Mouse (Mus musculus) adrenal gland, postnatal 4 days (tissue): ENCODE results near the gene Znhit3. TPM values are rescaled to one million over a fixed set of nuclear protein-coding genes. Genes with fewer than 3 reads are reported as not detected.

Source experiments
- DNase-seq, 2 experiments: peaks; one replicate each; pipeline ENCODE4 v3.0.0; 2021 to 2022; ENCODE audit warnings: low spot score in 2 of 2, mixed read lengths in 2 of 2
- long read RNA-seq, 2 experiments: library from polyadenylated mRNA; stranded (forward); transcript quantifications; one replicate each; pipeline ENCODE4 v2.0.0; 2021
- total RNA-seq, 2 experiments: library from RNA; stranded (reverse); gene quantifications; 2 replicates each; pipeline ENCODE4 v1.2.3; 2021

Gene Znhit3
- total RNA-seq = 10 to 100 TPM; 14.4 to 20.4 TPM
- long read RNA-seq, experiment 1, transcript Znhit3-201 (5 exons, 998 nt) = major isoform, 26 of 31 reads
- long read RNA-seq, experiment 1, partial matches to known transcripts = 0 of 31 reads
- long read RNA-seq, experiment 1, other reads (novel, unspliced or antisense) = 4 of 31 reads
- long read RNA-seq, experiment 2, transcript Znhit3-201 (5 exons, 998 nt) = major isoform, 15 of 19 reads
- long read RNA-seq, experiment 2, partial matches to known transcripts = 2 of 19 reads
- long read RNA-seq, experiment 2, other reads (novel, unspliced or antisense) = 2 of 19 reads

DNA sequence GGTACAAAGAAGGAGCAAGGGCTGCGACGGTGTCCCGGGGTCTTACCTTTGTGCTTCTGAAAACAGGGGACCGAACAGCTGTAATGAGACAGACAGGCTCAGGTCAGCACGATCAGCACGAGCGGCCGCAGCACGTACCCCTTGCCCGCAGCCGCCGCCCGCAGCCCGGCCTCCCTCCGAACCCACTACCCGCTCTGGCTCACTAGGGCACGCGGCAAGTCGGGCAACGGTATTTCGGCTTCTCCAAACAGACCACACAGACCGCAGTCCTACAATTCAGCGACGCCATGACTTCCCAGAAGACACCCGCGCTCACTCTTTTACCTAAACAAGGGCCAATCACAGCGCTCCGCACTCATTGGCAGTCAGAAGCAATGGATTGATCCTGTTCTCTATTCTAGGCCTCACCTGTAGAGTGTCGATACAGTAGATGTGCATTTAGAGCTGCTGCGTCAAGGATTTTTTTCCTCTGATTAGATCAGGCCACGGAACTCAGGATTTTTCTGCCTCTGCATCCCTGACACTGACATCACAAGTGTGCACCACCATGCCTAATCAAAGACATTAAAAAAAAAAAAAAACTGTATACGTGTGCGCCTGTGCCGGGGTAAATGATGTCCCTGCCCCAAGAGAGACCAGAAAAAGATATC is at the start of gene Znhit3:
Gene Znhit3 (minus strand): TSS at position 314 of the 650 bp plus-strand sequence.
- peak; percentile 18 to 71 for DNase-seq

DNA sequence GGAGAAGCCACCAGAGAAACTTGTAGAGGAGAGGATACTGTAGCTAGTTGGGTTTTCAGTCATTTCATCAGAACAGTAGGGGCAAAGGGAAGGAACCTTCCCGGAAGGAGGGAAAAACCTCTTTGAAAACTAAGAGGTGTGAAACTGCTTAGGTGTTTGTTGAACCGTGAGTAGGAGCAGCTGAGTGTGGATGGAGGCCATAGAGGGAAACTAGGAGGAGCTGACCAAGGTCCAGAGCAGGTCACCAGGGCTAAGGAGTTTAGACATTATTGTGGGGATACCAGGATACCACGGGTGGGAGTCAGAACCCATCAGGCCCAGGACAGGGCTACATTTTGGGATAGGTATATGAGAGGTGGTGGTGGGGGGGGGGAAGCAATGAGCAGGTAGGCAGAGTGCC is 47.4 kb upstream of the Znhit3 start:
- no peak for DNase-seq

DNA sequence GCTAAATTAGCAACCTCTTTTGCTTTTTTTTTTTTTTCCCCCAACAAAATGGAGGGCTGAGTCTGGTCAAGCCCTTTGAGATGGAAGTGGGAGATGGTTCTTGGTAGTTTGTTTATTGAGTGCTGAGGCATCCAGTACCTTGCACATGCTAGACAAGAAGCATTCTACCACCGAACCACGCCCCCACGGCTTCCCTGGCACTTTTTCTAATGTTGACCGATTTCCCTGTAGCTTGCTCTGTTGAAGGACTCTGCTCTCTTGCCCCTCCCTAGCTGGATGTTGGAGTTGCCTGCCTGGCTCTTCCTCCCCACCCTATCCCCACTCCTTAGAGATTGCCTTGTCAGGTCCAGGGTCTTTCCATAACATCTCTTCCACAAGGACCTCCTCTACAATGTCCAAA is 46.4 kb upstream of the Znhit3 start:
- no peak for DNase-seq

DNA sequence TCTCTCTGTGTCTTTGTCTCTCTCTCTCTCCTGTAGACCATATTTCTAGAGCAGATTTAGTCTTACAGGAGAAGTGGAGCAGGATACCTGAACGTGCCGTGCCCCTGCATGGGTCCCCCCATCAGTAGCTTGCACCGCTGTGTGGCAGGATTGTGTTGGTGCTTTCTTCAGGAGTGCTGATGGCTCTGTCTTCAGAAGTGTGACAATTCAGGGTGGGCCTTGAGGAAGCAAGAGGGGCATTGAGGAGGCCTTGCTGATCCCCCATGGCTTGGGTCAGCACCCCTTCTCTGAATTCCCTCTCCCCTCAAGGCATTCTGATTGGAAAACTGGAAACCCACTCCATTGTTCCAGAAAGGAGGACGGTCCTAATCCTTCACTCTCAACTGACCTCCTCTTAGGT is 45.4 kb upstream of the Znhit3 start:
- no peak for DNase-seq

DNA sequence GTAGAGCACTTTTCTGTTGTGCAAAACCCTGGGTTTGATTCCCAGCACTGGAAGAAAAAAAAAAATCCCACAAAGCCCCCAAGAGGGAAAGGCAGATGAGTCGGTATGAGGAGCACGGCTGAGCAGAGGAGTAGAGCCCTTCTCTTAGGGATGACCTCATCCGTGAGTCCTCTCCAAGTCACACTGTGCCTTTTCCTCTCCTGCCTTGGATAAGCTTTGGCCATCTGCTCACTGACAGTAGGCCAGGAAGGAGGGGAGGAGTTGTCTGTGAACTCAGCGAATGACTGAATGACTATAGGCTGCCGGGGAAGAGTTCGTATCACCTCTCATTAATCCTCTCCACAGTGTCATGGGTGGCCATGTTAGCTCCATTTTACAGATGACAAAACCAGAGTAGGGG is 44.6 kb upstream of the Znhit3 start:
- no peak for DNase-seq

DNA sequence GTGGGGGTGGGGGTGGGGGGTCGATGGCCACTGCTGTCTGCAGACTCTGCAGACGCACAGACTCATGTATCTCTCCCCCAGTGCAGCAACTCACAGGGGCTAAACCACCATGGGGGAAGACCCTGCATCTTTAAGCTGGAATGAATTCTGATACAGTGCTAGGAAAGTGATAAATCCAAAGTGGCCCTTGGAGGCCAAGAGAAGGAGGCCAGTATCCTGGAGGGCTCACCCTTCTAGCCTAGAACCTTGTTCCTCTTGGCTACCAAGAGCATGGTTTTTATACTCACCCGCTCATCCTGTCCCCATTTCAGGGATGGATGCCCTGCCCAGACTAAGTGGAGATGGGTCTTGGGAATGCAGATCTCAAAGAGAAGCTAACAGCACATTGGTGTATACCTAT is 44.1 kb upstream of the Znhit3 start:
- DNase-seq = no peak

DNA sequence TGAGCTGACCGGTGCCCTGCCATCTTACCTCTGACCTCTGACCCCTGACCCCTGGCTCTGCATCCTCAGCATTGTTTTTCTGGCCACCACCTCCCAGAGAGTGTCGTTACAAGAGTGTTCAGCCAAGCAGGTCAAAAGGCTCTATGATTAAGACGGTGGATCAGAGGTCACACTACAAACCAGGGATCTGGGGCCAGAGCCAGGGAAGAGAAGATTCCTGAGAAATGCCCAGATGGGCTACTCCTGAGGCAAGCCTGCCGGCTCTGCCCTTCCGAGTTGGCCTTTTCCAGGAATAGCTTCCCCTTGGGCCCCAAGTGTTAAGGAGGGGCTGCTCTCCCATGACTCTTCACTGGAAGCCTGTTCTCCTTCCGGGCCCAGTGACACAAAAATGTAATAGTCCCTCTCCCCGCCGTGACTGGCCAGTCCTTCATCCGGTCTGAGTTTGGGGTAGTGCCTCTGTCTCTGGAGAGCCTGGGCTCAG is 43.6 kb upstream of the Znhit3 start:
- DNase-seq = no peak

DNA sequence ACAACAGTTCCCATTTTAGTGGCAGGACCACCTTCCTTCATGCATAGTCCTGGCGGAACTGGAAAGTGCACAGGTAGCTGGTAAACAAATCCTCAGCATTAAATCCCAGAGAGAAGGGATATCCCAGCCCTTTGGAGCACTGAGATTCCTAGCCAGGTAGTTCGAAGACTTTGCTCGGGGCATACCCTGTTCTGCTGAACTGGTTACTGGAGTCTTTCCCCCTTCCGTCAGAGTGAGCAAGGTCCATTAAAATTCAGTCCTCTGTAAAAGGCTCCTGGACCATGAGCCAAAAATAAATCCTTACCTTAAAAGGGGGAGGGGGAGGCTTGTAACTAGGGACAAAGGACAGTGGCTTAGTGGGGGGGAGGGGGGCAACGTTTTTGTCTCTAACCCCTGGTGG is 43.0 kb upstream of the Znhit3 start:
- DNase-seq = no peak

DNA sequence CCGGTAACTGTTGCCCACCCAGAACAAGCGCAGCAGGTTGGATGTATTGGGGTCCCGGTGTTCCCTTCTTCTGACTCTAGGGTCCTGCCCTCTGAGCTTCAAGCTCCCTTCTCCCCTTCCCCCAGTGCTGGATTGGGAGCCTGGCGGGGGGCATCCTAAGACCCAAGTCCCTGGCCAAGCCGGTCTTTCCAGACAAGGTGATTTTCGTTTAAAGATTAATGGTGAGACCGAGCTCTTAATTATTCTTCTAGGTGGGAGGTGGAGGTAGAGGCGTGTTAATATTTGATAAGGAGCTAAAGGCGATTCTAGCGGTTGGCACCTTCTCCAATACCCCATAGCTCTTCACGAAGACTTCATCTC is 42.1 kb upstream of the Znhit3 start:
- no peak for DNase-seq

DNA sequence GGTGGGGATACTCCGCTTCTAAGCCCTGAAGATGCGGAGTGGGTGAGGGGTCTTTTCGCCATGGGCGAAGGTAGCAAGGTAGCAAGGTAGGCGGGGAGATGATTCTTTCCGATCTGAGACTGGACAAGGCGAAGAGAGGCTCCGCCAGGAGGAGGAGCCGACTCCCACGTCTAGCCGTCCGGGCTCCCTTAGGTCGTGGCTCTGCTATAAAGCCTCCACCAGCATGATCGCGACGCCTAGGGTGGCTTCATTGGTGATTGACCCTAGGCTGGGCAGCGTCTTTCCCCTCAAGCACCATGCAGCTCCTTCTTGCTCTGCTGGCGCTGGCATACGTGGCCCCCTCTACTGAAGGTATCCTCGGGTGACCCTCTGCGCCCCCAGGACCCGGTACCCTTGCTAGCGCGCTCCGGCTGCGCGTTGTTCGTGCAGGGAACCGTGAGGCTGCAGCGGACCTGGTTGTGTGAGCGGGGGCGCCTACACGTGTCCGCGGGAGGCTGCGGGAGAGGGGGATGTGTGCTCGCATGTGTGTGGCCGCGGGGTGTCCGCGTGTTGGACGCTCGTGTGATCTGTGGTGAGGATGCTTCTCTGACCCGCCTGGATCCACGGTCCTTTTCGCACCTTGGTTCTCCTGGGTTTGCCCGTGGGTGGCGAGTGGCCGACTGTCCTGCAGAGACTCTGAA is 41.6 kb upstream of the Znhit3 start, which contains the start of gene Car4:
Gene Car4 (plus strand): TSS at position 196 of the 680 bp plus-strand sequence.
- DNase-seq = no peak

DNA sequence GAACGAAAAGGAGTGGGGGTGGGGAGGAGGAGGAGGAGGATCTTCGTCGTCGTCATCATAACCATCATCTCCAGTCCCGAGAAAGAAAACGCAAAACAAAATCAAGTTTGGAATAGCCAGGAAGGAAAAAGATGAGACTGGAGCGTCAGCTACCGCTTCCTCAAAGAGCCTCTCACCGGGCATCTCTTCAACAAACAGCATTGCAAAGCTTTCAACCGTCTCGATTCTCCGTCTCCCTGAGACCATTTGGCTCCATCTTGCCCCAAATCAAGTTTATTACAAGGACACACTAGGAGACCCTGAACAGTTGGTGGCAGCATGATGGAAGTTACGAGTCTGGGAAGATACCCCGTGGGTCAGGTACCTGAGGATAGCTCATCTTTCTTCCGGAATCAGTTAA is 41.0 kb upstream of the Znhit3 start:
- DNase-seq = no peak

DNA sequence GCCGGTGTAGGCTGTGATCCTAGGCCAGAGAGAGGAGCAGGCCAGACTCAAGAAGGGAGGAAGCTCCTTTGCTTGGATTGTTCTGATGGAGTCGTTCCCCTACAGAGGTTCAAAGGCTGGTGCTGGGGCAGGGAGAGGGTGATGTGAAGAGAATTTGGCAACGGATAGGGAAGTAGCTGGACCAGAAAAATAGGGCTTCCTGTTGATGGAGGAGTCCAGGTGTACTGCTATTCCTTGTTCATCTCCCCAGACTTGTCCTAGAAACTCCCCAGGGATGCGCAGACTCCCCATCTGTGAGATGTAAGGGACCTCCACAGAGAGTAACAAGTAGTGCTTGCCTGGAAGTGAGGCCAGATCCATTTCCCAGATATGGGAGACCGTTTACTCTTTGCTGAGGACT is 40.2 kb upstream of the Znhit3 start:
- no peak for DNase-seq

DNA sequence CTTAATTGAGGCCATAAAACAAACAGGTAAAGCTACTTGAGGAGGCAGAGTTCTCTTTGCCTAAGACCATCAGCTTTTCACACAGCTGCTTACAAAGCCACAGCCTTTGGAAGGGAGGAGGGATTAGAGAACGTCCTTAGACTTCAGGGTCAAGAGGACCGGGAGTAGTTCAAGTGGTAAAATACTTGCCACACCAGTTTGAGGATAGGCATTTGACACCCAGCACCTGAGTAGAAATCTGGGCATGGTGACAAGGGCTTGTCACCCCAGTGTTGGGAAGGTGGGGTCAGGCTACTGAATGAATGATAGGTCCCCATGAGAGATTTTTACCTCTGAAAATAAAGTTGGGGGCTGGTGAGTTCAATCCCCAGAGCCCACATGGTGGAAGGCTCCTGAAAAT is 36.4 kb upstream of the Znhit3 start:
- DNase-seq = no peak

DNA sequence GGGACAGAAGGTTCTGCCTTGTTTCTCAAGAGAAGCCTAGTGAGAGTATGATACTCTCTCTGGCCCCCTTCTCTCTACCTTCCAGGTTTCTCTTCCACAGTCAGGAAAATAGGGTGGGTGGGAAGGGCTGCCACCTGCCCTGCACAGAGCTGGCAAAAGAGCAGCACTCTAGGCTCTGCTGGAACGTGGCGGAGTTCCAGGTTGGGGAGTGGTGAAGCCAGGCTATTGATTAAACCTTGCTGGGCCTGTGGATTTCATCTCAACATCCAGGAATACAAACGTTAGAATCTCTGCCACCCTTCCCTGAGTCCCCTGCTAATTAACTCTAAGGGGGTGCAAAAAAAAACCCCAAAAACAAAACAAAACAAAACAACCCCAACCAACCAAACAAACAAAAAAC is 32.4 kb upstream of the Znhit3 start:
- no peak for DNase-seq

DNA sequence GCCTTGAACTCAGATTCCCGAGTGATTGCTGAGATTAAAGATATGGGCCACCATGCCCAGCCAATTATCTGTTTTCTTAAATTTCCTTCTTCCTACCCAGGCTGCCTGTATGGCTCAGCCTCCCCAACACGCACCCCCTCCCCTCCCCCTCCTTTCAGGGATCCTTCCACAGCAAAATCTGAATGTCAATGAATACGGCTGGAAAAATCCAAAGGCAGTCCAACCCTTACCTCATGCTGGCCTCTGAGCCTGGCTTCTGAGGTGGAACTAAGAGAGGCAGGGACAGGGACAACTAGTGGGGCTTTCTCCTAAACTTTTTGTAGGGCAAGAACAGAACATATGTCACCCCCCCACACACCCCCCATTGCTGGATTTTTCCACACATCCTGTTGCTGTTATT is 31.9 kb upstream of the Znhit3 start:
- DNase-seq = no peak

DNA sequence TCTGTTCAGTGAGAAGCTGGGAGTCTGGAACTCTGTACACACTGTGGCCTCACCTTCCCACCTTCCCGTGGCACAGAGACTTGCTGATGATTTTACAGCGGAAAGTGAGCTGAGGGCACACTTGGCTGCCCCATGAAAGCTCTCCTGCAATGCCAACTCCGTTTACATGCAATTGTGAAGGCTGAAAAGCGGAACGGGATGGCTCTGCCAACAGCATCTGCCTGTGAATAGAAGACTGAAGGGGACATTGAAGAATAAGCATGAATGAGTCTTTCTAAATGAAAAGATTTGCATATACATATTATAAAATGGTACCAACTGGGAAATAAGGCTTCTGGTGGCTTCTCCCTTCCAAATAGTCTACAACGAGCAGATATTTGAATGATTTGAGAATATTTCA is 31.0 kb upstream of the Znhit3 start:
- no peak for DNase-seq

DNA sequence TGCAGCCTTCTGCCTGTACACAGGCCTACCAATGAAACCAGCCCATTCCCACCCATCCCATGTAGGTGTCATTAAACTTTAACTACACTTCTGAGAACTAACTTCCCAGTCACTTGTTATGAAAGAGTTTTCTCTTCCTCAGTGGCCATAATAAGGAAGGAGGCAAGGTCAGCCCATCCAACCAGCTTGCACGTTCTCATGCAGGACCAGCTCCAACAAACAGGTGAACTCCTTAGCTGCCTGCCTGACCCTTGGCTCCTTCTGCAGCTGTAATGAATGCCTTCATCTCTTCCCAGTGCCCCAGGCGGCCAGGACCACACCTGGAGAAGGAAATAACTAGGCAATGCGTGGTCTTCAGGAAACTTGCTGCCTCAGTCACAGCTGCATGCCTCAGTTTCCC is 29.7 kb upstream of the Znhit3 start:
- no peak for DNase-seq

DNA sequence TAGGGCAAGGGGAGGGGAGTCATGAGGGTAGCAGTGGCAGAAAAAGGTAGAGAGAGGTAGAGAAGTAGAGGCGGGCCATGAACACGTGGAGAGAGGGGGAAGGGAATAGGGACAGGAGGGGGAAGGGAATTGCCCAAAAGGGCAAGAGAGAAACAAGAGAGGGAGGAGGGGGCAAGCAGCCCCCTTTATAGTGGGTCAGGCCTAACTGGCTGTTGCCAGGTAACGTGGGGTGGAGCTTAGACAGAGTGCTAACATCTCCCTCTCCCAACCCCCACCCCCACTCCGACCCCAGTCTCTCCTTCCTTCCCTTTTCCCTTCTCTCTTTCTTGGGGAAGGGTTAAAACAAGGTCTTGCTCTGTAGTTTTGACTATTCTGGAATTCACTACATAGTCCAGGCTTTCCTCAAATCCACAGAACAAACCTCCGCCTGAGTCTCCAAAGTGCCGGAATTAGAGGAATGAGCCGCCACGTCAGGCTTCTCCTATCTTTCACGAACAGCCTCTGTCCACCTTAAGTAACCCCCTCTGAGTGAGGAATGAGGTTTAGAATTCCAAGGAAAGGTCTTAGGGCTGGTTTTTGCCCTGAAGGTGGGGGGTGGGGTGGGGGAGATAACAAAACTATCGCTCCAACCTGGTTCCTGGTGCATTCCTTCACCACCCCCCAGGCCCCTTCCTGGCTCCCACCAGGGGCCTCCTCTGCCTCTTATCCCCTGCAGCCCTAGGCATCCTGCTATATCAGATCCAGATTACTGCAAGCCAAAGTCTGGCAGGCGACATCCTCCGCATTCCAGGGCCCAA is 28.7 kb upstream of the Znhit3 start:
- DNase-seq = no peak

DNA sequence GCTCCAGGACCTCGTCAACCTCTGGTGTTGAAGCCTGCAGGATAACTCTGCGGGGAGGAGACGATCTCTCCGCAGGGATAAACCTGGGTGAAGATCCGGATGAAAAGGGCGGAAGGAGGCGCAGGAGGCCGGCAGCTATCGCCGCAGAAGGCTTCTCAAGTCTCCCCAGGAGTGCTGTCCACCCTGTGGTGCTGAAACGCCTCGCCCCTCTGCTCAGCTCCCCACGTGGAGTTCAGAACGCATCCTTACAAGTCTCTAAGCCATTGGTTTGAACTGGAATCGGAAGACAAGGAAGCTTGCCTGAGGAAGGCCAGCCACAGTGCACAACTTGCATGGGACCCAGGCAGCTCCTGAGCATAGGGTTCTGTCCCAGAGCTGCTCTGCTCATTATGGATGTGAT is 27.8 kb upstream of the Znhit3 start:
- DNase-seq = peak; percentile 38 to 46

DNA sequence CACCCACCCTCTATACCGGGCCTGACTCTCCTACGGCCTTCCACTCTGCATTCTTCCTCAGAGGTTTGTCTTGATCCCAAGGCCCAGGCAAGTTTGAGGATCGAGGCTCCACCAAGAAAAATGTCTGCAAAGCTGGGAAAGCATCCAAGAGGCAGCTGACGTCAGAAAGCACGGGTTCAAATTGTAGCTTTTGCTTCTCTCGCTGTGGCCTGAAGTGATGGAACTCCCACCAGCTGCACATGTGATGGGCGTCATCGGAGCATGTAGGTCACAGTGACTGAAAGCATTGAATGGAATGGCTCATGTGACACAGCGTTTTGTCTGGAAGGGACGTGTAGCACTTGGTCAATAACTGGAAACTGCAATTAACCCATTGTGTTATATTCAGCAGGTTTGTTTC is 24.0 kb upstream of the Znhit3 start:
- no peak for DNase-seq

DNA sequence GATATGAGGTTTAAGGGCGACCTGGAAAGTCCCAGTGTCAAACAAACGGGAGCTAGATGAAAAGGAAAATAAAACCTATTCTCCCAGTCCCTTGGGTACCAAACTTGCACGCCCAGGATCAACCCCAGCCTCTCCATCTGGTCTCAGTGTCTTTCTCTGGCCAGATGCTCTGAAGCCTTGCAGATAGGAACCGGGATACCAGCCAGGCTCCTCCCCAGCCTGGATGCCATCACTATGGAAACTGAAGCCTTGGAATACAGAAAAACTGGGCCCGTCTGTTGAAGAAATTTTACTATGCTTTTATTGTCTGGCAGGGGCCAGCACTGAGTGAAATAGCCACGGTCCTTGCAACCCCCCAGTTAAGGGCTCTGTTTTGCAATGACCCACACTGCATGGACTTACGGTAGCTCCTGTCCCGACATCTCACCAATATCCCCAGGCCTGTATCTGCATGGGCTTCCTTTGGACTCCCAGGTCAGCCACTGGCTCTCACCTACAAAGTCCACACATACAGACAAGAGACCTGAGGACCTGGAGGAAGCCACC is 23.4 kb upstream of the Znhit3 start:
- DNase-seq = no peak
